Mouse (Mus musculus): ENCODE results near the gene Crebbp.
"Not testable (repeated sequence)": the region's sequence is repeated elsewhere in the genome, so short reads cannot be mapped to it uniquely, and the experiment has no call there.

Crebbp gene

GRCm38 (mm10) chr16:4213799-4214551 lies at the start of gene Crebbp:
Crebbp (minus strand) TSS chr16:4213997.
- peak; percentile 93 for DNase-seq (ENCODE audit: low spot score)

DNA sequence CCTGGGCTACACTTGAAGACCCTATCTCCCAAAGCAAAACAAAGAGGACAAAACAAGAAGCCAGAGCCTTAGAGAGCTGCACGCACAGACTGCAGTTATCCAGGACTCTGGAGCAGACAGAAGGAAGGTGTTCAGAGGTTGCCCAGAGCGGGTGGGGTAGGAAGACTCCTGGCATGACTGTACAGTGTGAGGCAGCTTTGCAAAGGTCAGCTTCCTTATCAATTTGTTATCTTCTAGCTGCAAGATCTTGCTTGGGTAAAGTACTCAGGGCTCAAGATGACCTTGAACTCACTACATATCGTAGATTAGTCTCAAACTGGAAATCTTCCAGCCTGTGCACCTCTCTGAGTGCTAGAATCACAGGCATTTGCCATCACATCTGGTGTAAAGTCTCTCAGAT lies 49.7 kb upstream of the Crebbp start:
- no peak for DNase-seq (ENCODE audit: low spot score)

DNA sequence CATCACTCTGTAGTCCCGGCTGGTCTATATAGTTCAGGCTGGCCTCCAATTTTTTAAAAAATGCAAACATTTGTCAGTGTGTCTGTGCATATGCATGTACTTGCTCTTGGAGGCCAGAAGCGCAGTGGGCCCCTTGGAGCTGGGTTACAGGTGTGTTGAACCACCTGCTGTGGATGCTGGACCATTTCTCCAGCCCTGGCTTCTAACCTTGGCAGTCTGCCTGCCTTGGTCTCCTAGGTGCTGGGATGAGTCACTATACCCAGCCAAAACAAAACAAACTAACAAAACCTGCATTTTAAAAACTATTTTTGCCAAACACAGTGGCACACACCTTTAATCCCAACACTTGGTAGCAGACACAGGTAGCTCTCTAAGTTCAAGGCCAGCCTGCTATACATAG lies 43.7 kb upstream of the Crebbp start:
- DNase-seq (ENCODE audit: low spot score) = no peak

DNA sequence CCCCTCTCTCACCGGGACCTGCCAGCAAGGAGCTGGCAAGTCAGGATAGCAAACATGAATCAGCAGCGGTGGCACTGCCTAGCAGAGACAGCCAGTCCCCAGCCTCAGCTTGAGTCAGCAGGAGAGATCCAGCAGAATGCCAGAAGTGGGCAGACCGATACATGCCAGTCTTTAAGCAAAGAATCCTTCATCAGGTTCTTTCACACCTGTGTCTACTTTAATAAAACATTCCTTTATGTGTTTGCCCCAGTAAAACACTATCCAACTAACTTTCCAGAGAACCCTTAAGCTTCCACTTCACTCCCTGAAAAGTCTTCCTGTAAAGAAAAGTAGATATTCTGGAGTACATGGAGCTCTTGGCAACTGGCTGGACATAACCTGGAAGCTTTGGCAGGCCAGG lies 35.0 kb upstream of the Crebbp start:
- no peak for DNase-seq (ENCODE audit: low spot score)

DNA sequence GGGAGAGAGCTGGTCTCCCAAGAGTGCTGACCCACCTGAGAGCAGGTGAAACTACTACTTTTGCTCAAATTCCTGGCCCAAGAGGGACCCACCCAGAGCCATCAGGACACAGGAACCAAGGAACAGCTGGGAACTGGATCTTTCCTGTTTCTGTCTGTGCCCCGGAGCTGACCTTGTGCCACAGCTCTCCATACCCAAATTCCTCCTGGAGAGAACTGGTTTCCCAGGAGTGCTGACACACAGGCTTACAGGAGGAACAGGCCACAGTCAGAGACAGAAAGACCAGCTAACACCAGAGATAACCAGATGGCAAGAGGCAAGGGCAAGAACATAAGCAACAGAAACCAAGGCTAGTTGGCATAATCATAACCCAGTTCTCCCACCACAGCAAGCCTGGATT lies 31.4 kb upstream of the Crebbp start:
- not testable (repeated sequence) for DNase-seq (ENCODE audit: low spot score)

GRCm38 (mm10) chr16:4236131-4236530 lies 22.3 kb upstream of the Crebbp start:
- DNase-seq (ENCODE audit: low spot score) = no peak

DNA sequence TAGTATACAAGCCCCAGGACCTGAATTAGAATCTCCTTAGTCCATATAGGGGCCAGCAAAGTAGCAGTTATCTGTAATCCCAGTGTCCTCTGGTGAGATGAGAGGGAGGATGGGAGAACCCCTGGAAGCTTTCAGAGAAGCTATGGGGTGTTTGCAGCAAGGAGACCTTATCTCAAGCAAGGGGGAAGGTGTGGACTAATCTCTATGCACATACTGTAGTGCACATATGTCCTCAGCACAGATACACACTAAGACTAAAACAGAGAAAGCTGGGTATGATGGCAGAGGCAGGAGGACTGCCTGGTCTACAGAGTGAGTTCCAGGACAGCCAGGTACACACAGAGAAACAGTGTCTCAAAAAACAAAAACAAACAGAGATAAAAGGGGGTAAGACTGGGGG lies 21.8 kb upstream of the Crebbp start:
- DNase-seq (ENCODE audit: low spot score) = no peak

- DNase-seq (ENCODE audit: low spot score) = peak; percentile 60
Observed at GRCm38 (mm10) chr16:4225841-4226240, 12.0 kb upstream of the Crebbp start.

- no peak for DNase-seq (ENCODE audit: low spot score)
Observed at GRCm38 (mm10) chr16:4214631-4215240, 939 bp upstream of the Crebbp start.

GRCm38 (mm10) chr16:4212963-4213798 lies 616 bp downstream of the Crebbp start:
- DNase-seq (ENCODE audit: low spot score) = peak; percentile 64

DNA sequence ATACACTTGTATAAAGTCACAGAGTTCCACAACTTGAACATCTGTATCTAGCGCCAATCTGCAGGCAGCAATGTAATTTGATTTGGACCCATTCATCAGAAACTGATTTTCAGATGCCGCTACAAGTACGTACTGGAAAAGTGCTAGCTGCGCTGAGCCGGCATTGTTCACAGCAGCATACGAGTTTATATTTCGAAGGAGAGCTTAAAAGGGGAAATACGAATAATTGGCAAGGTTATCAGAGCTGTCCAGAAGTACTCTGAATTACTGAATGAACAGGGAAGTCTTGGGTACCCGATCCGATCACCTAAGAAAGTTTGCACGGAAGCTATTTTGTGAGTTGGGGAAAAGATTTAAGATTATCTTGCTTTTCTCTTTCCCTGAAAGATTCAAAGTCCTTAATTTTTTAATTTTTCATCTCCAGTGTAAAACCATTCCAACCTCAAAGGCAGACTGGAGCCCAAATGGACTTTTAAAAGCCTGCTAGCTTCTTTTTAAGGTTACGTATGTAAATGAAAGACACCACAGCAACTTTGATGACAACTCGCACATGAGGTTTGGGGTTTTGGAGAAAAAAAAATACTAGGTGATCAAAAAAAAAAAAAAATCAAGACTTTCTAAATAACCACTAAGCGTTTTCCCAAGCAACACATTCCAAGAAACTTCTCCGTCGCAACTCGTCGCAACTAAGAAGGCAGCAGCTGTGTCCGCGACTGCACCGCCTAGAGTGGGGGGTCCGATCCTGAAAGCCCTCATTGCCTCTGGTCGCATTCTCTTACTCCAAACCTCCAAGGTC lies 1.4 kb downstream of the Crebbp start:
- DNase-seq (ENCODE audit: low spot score) = peak; percentile 44

DNA sequence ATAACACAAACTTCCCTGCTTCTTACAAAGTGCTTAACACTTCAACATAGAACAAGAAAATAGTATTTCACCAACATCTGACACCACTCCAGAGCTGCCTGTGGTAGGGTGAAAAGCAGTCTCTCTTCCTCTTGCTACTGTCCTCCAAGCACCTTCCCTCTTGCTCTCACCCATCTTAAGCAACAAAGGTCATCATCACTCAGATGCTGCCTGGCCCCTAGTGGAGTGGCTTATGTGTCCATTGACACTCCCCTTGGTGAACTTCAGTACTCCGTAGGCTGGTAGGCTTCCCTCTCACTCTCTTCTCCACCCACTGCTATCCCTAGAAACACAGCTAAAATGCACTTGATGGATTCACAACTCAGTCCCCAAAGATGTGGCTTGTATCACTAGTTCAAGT lies 3.5 kb downstream of the Crebbp start:
- peak; percentile 32 for DNase-seq (ENCODE audit: low spot score)

DNA sequence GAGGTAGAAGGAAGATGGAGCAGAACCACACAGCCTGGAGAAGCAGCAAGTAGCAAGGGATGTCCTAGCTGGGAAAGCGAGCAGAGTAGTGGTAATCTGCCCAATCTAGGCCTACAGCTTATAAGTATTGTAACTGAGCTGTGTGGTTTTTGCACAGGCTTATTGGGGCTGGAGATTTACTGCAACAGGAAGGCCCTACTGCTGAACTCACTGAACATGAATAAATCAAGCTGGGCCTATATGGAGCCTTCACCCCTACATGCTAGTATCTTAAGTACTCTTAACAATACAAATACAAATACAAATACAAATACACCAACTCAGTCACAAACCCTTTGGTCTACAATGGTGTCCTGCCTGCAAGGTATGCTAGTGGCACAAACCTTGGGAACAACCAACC lies 10.2 kb downstream of the Crebbp start:
- no peak for DNase-seq (ENCODE audit: low spot score)

GRCm38 (mm10) chr16:4199995-4200394 lies 13.8 kb downstream of the Crebbp start:
- DNase-seq (ENCODE audit: low spot score) = no peak

DNA sequence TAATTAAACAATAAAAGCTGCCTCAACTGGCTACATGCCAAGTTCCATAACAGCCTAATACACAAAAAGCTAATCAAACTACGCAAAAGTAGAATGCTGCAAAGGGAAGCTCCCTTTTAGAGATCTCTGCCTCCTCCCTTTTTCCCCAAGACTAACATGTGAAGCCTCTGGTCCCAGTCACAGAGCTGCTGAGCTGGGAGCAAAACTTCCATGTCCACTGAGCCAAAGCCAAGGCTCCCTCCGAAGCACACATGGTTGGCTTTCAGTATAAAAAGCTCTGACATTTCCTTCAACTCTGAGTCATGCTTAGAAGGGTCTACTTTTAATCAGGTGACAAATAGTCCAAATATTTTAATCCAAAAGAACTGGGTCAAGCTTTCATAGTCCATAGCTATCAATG lies 14.2 kb downstream of the Crebbp start:
- no peak for DNase-seq (ENCODE audit: low spot score)

- DNase-seq (ENCODE audit: low spot score) = no peak
Observed at GRCm38 (mm10) chr16:4198004-4198403, 15.8 kb downstream of the Crebbp start.

DNA sequence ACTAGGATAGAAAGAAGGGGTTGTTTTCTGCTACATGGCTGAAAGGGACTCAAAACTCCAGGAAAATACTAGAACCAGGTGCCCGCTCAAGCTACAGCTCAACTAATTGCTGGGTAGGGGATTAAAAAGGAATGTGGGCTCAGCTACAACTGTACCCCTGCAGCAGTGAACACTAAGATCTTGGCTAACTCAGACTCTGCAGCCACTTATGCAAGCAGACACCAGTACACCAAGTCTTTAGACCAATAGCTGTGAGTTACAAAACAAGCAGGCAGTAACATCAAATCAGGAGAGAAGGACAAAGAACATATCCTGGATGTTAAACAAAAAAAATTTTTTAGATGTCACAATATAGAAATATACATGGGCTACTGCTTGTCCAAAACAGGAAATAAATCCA lies 23.6 kb downstream of the Crebbp start:
- DNase-seq (ENCODE audit: low spot score) = no peak

DNA sequence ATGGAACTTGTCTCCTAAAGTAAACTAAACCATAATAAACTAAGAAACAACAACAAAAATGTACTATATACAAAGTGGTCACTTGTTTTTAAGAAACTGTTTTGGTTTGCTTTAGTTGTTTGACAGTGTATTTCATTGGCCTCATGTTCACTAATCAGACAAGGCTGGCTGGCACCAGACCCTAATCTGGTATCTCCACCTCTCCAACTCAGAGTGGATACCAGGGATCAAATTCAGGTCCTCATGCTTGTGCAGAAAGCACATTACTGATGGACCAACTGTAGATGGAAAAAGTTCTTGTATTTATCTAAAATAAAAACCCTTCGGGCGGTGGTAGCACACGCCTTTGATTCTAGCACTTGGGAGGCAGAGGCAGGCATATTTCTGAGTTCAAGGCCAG lies 38.7 kb downstream of the Crebbp start:
- no peak for DNase-seq (ENCODE audit: low spot score)

GRCm38 (mm10) chr16:4169530-4169929 lies 44.3 kb downstream of the Crebbp start:
- DNase-seq (ENCODE audit: low spot score) = no peak

- no peak for DNase-seq (ENCODE audit: low spot score)
Observed at GRCm38 (mm10) chr16:4168476-4168875, 45.3 kb downstream of the Crebbp start.

DNA sequence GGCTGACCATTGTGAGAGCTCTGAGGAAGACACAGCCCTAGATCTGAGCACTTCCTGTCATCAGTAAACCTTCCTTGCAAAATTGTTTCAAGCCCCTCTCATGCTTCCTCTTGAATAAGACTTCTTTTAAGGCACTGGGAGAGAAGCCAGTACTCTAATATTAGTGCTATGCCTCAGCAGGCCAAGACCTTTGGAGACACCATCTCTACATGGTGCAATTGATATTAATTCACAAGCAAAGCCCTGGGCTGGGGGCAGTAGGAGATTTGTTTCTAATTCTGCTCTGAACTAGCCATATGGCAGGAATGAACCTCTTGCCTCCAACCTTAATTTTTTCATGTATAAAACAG lies 52.9 kb downstream of the Crebbp start:
- DNase-seq (ENCODE audit: low spot score) = no peak

DNA sequence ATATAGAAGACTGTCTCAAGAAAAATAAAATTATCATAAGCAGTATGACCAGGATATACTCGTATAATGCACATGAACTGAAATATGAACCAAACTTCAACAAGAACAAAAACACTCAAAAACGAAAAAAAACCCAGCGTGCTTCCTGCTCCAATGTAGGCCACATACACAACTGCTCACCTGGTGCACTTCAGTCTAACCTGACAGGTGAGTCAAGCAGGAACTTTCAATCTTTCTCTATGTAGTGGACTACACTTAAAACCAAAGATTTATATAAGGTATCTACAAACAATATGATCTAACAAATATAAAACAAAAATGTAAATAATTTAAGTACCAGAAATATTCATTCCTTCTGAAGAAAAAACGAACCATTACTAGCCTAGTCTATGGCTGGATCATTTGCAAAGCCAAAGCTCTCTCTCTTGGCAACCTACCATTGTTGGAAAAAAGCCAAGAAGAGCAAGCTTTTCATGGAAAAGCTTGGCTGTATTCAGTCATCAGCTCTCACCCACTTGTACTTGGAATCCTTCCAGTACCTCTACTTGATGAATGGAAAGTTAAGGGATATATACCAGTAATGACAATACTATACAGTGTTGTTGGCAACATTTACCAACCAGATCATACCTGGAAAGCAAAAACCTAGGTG lies 53.4 kb downstream of the Crebbp start:
- DNase-seq (ENCODE audit: low spot score) = peak; percentile 98
